Comparison of ENCODE assay signal across 13 mouse cellular contexts in the genomic region with DNA sequence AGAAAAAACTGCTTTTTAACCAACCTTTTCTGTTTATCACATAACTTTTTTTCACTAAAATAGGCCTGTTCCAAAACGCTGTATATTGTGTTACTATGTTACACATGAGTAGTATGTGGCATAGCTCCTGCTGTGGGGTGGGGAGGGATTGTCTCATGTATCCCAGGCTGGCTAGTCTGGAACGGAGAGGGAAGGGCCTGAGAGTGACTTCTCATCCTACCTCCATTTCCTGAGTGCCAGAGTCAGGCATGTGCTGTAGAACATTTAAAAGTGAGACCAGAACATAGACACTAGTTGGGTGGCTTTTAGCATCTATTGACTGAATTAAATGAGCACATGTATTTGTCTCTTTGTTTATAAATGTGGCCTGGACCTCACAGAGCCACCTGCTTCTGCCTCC. TPM values are rescaled to one million over a fixed set of nuclear protein-coding genes. Genes with fewer than 3 reads are reported as not detected.
DNase-seq lines count a peak whose midpoint lies in the region; ATAC-seq and TF ChIP-seq lines count a peak whose summit lies in the region.
"Had no signal": no experiment of that assay in that cellular context is flagged by ENCODE, and none has a peak within 500 bp of the region (broad histone marks: within the 10 kb centered on the region; RNA-seq: fewer than 3 reads in every experiment).

No protein-coding gene starts in this region.

- no peak for TF ChIP-seq EP300 in stomach, postnatal 0 days (optimal IDR thresholded peaks at IDR 0.05)

- no peak overlapping the region for H3K27ac ChIP-seq in hindbrain, embryonic 14.5 days
- H3K27ac ChIP-seq in hindbrain, embryonic 16.5 days (ENCODE audit: low read depth, low read length) = no peak overlapping the region
- no peak overlapping the region for H3K27ac ChIP-seq in stomach, embryonic 14.5 days (ENCODE audit: low read length)
- no peak overlapping the region for H3K27ac ChIP-seq in stomach, postnatal 0 days (replicated peaks)
- H3K27ac ChIP-seq: forebrain, embryonic 15.5 days; layer of hippocampus, adult 2 months had no signal

- no peak for DNase-seq in hindbrain, embryonic 14.5 days (ENCODE audit: low spot score)
- DNase-seq in stomach, postnatal 0 days (ENCODE audit: low spot score) = no peak
- peak; percentile 13 for DNase-seq in induced T-regulatory cell, adult 2 months (ENCODE audit: low read depth)
- no peak for DNase-seq in urinary bladder, postnatal 14 days (ENCODE audit: low spot score)
- DNase-seq in embryo, embryonic 10.5 days (ENCODE audit: low spot score) = no peak
- DNase-seq: cerebellum, adult 9-10 months; heart, adult 18-20 months; lung, postnatal 10 days had no signal

- 71% methylated on average over 2 of the region's 2 CpGs for WGBS in hindbrain, embryonic 14.5 days
- WGBS in hindbrain, embryonic 16.5 days = 69% methylated on average over 2 of the region's 2 CpGs
- 70% methylated on average over 2 of the region's 2 CpGs for WGBS in stomach, embryonic 14.5 days
- WGBS in stomach, postnatal 0 days = 47% methylated on average over 2 of the region's 2 CpGs

- no peak for TF ChIP-seq CTCF in stomach, postnatal 0 days (IDR thresholded peaks at IDR 0.05; ENCODE audit: low read depth)

- no peak overlapping the region for H3K9ac ChIP-seq in hindbrain, embryonic 14.5 days
- no peak overlapping the region for H3K9ac ChIP-seq in hindbrain, embryonic 16.5 days (ENCODE audit: low read depth, low read length)
- H3K9ac ChIP-seq in stomach, embryonic 14.5 days (replicated peaks; ENCODE audit: low read depth, low read length) = peak overlapping the region; percentile 21; the same call in 1 of the 2 replicates
- H3K9ac ChIP-seq in stomach, postnatal 0 days (ENCODE audit: low read length) = no peak overlapping the region

- no peaks in the 10 kb centered on the region for H3K27me3 ChIP-seq in hindbrain, embryonic 14.5 days (ENCODE audit: control insufficient read depth, insufficient read depth, low read length)
- H3K27me3 ChIP-seq in hindbrain, embryonic 16.5 days (replicated peaks; ENCODE audit: control insufficient read depth, insufficient read depth, low read length) = no peaks in the 10 kb centered on the region
- no peaks in the 10 kb centered on the region for H3K27me3 ChIP-seq in stomach, embryonic 14.5 days (ENCODE audit: control insufficient read depth, insufficient read depth, low read length)
- no peaks in the 10 kb centered on the region for H3K27me3 ChIP-seq in stomach, postnatal 0 days (ENCODE audit: control insufficient read depth, insufficient read depth, low read length)
- H3K27me3 ChIP-seq: forebrain, embryonic 15.5 days had no signal

- no peak overlapping the region for H3K4me3 ChIP-seq in hindbrain, embryonic 14.5 days (replicated peaks; ENCODE audit: low read length)
- H3K4me3 ChIP-seq in hindbrain, embryonic 16.5 days (ENCODE audit: low read length) = no peak overlapping the region
- H3K4me3 ChIP-seq in stomach, embryonic 14.5 days (ENCODE audit: low read depth, low read length) = no peak overlapping the region
- no peak overlapping the region for H3K4me3 ChIP-seq in stomach, postnatal 0 days (ENCODE audit: low read depth, low read length)

- peaks cover 20% of the 10 kb centered on the region for H3K4me1 ChIP-seq in hindbrain, embryonic 14.5 days (replicated peaks; ENCODE audit: control insufficient read depth, insufficient read depth, low read length)
- peaks cover 14% of the 10 kb centered on the region for H3K4me1 ChIP-seq in hindbrain, embryonic 16.5 days (ENCODE audit: control insufficient read depth, insufficient read depth, low read depth, low read length)
- H3K4me1 ChIP-seq in stomach, embryonic 14.5 days (ENCODE audit: control insufficient read depth, insufficient read depth, low read length) = peaks cover 9% of the 10 kb centered on the region; the same call in 1 of the 2 replicates
- H3K4me1 ChIP-seq in stomach, postnatal 0 days (replicated peaks; ENCODE audit: control insufficient read depth, insufficient read depth) = no peaks in the 10 kb centered on the region

- no peaks in the 10 kb centered on the region for H3K9me3 ChIP-seq in hindbrain, embryonic 14.5 days (ENCODE audit: control insufficient read depth, low read length)
- no peaks in the 10 kb centered on the region for H3K9me3 ChIP-seq in hindbrain, embryonic 16.5 days (ENCODE audit: control insufficient read depth, low read length)
- no peaks in the 10 kb centered on the region for H3K9me3 ChIP-seq in stomach, embryonic 14.5 days (ENCODE audit: control insufficient read depth, low read depth, low read length)
- no peaks in the 10 kb centered on the region for H3K9me3 ChIP-seq in stomach, postnatal 0 days (ENCODE audit: control insufficient read depth, low read length)
- H3K9me3 ChIP-seq: forebrain, embryonic 15.5 days had no signal

- H3K4me2 ChIP-seq in hindbrain, embryonic 14.5 days (replicated peaks) = 0 out of 2 replicates have a peak overlapping the region, but pooled peaks have one; percentile 65
- H3K4me2 ChIP-seq in hindbrain, embryonic 16.5 days (ENCODE audit: low read length) = no peak overlapping the region
- H3K4me2 ChIP-seq in stomach, embryonic 14.5 days (replicated peaks; ENCODE audit: low read depth, low read length) = no peak overlapping the region
- H3K4me2 ChIP-seq in stomach, postnatal 0 days (replicated peaks; ENCODE audit: low read depth) = no peak overlapping the region; the same call in 1 of the 2 replicates

- ATAC-seq in hindbrain, embryonic 14.5 days (ENCODE audit: low FRiP score) = no peak
- ATAC-seq in hindbrain, embryonic 16.5 days = no peak
- ATAC-seq in stomach, embryonic 14.5 days (ENCODE audit: insufficient number of reproducible peaks, insufficient read depth, low FRiP score, low read depth) = no peak
- no peak for ATAC-seq in stomach, postnatal 0 days (ENCODE audit: low FRiP score, low TSS enrichment)
- ATAC-seq: forebrain, embryonic 15.5 days; inflammation-experienced regulatory T-cells, adult 6 months had no signal

- 0 out of 2 replicates have a peak, but pooled peaks cover 12% of the 10 kb centered on the region for H3K36me3 ChIP-seq in hindbrain, embryonic 14.5 days (replicated peaks; ENCODE audit: control insufficient read depth, insufficient read depth)
- no peaks in the 10 kb centered on the region for H3K36me3 ChIP-seq in hindbrain, embryonic 16.5 days (ENCODE audit: control insufficient read depth, insufficient read depth, low read length)
- H3K36me3 ChIP-seq in stomach, embryonic 14.5 days (ENCODE audit: control insufficient read depth, insufficient read depth, low read length) = no peaks in the 10 kb centered on the region
- 0 out of 2 replicates have a peak, but pooled peaks cover 3% of the 10 kb centered on the region for H3K36me3 ChIP-seq in stomach, postnatal 0 days (ENCODE audit: control insufficient read depth, insufficient read depth, low read length)

RNA-seq across cellular contexts. Expression of a gene that starts 2.1 kb away (rescaled TPM):
- 157 and 177 TPM in 2 replicates for polyA plus RNA-seq in hindbrain, embryonic 14.5 days (2014; fragmentation: Nextera tagmentation; extraction: Ambion mirVana)
- 158 and 160 TPM in 2 replicates for polyA plus RNA-seq in hindbrain, embryonic 16.5 days (2015; fragmentation: Nextera tagmentation; extraction: Ambion mirVana)
- 159 and 162 TPM in 2 replicates for polyA plus RNA-seq in stomach, embryonic 14.5 days (2014; fragmentation: Nextera tagmentation; extraction: Ambion mirVana)
- polyA plus RNA-seq in stomach, postnatal 0 days (2015; fragmentation: Nextera tagmentation; extraction: Ambion mirVana) = 128 and 139 TPM in 2 replicates

RNA-seq across cellular contexts. Expression of a gene that starts 45.1 kb away (rescaled TPM):
- 222 and 254 TPM in 2 replicates for polyA plus RNA-seq in hindbrain, embryonic 14.5 days (2014; fragmentation: Nextera tagmentation; extraction: Ambion mirVana)
- polyA plus RNA-seq in hindbrain, embryonic 16.5 days (2015; fragmentation: Nextera tagmentation; extraction: Ambion mirVana) = 284 and 285 TPM in 2 replicates
- 298 and 302 TPM in 2 replicates for polyA plus RNA-seq in stomach, embryonic 14.5 days (2014; fragmentation: Nextera tagmentation; extraction: Ambion mirVana)
- 154 and 166 TPM in 2 replicates for polyA plus RNA-seq in stomach, postnatal 0 days (2015; fragmentation: Nextera tagmentation; extraction: Ambion mirVana)

RNA-seq across cellular contexts. Expression of a gene that starts 45.2 kb away (rescaled TPM):
- 244 and 262 TPM in 2 replicates for polyA plus RNA-seq in hindbrain, embryonic 14.5 days (2014; fragmentation: Nextera tagmentation; extraction: Ambion mirVana)
- polyA plus RNA-seq in hindbrain, embryonic 16.5 days (2015; fragmentation: Nextera tagmentation; extraction: Ambion mirVana) = 223 and 242 TPM in 2 replicates
- 407 and 441 TPM in 2 replicates for polyA plus RNA-seq in stomach, embryonic 14.5 days (2014; fragmentation: Nextera tagmentation; extraction: Ambion mirVana)
- polyA plus RNA-seq in stomach, postnatal 0 days (2015; fragmentation: Nextera tagmentation; extraction: Ambion mirVana) = 295 and 324 TPM in 2 replicates
